Mouse (Mus musculus) CH12.LX (cell line): ENCODE measurements around the gene Zic5. TPM values are rescaled to one million over a fixed set of nuclear protein-coding genes. Genes with fewer than 3 reads are reported as not detected.

Source experiments
- DNase-seq: peaks from one replicate; pipeline ENCODE4 v3.0.0-alpha.2; 2013; ENCODE audit errors: extremely low read depth
- H3K27ac ChIP-seq: 2 replicates; pipeline ENCODE4 v1.5.1; 2012; ENCODE audit warnings: low read depth, mild to moderate bottlenecking, control low read depth, moderate library complexity; ENCODE audit not compliant: insufficient read depth
- H3K27me3 ChIP-seq: replicated peaks from 2 replicates; pipeline ENCODE3; 2012; ENCODE audit warnings: inconsistent platforms
- H3K36me3 ChIP-seq, 2 experiments: replicated peaks in 1 of 2; 2 replicates each; pipeline versions ENCODE3 to v1.6.1; 2012; ENCODE audit warnings: inconsistent platforms in 1 of 2, low read length in 1 of 2, mild to moderate bottlenecking in 1 of 2, mixed read lengths in 1 of 2, moderate library complexity in 1 of 2; ENCODE audit not compliant: control insufficient read depth in 1 of 2, insufficient read depth in 1 of 2
- H3K4me1 ChIP-seq, 2 experiments: 2 replicates each; pipeline ENCODE4 v1.6.1; 2012; ENCODE audit warnings: inconsistent platforms in 1 of 2, moderate library complexity in 1 of 2; ENCODE audit not compliant: insufficient read depth in 2 of 2, control insufficient read depth in 1 of 2
- H3K4me2 ChIP-seq: 2 replicates; pipeline ENCODE4 v1.6.1; 2012; ENCODE audit warnings: low read depth, mild to moderate bottlenecking, control low read depth; ENCODE audit not compliant: poor library complexity, insufficient read depth, severe bottlenecking
- H3K4me3 ChIP-seq, 3 experiments: fragments of 150-350 bp in 1 of 3; sonication (generic) in 1 of 3; replicated peaks in 1 of 3; 2 replicates each; pipeline versions ENCODE3 to v1.5.1; 2011 to 2012; ENCODE audit warnings: low read depth in 2 of 3, low read length in 2 of 3, mild to moderate bottlenecking in 2 of 3, moderate library complexity in 2 of 3, control low read depth in 1 of 3, improper control_type of control experiment in 1 of 3, inconsistent platforms in 1 of 3, mixed read lengths in 1 of 3; ENCODE audit not compliant: poor library complexity in 1 of 3
- H3K79me2 ChIP-seq: replicated peaks from 2 replicates; pipeline ENCODE4 v1.6.1; 2012; ENCODE audit warnings: mild to moderate bottlenecking, moderate library complexity; ENCODE audit not compliant: control insufficient read depth, poor library complexity, insufficient read depth, severe bottlenecking; ENCODE audit errors: extremely low read depth
- H3K9ac ChIP-seq: 2 replicates; pipeline ENCODE4 v1.6.1; 2012; ENCODE audit warnings: low read depth, mild to moderate bottlenecking, control low read depth, moderate library complexity; ENCODE audit not compliant: insufficient read depth
- H3K9me3 ChIP-seq: replicated peaks from 2 replicates; pipeline ENCODE3; 2012; ENCODE audit warnings: low read length, inconsistent platforms, mixed read lengths
- CHD1 ChIP-seq: IDR thresholded peaks from 2 replicates; pipeline ENCODE4 v1.6.1; 2012; ENCODE audit warnings: low read depth, low read length, improper control_type of control experiment, inconsistent platforms
- ETS1 ChIP-seq: conservative IDR thresholded peaks from 2 replicates; pipeline ENCODE4 v1.6.1; 2012; ENCODE audit warnings: low read depth, mild to moderate bottlenecking, inconsistent platforms, low read length, improper control_type of control experiment, moderate library complexity
- IRF4 ChIP-seq: IDR thresholded peaks from 2 replicates; pipeline ENCODE4 v1.6.1; 2014; ENCODE audit warnings: low read depth, mild to moderate bottlenecking, inconsistent platforms, low read length, improper control_type of control experiment
- JUN ChIP-seq: IDR thresholded peaks from 2 replicates; pipeline ENCODE4 v1.6.1; 2011; ENCODE audit warnings: low read depth, mild to moderate bottlenecking, low read length, improper control_type of control experiment, moderate library complexity; ENCODE audit not compliant: insufficient read depth
- JUND ChIP-seq: conservative IDR thresholded peaks from 2 replicates; pipeline ENCODE4 v1.6.1; 2011; ENCODE audit warnings: low read depth, low read length, improper control_type of control experiment
- KAT2A ChIP-seq: IDR thresholded peaks from 2 replicates; pipeline ENCODE4 v1.6.1; 2012; ENCODE audit warnings: low read length, improper control_type of control experiment, inconsistent platforms; ENCODE audit not compliant: insufficient replicate concordance
- MAX ChIP-seq: IDR thresholded peaks from 2 replicates; pipeline ENCODE4 v1.6.1; 2011; ENCODE audit warnings: low read length, improper control_type of control experiment
- MAZ ChIP-seq: IDR thresholded peaks from 2 replicates; pipeline ENCODE4 v1.6.1; 2012; ENCODE audit warnings: low read depth, mild to moderate bottlenecking, inconsistent platforms, low read length, improper control_type of control experiment, moderate library complexity
- MEF2A ChIP-seq: IDR thresholded peaks from 2 replicates; pipeline ENCODE4 v1.6.1; 2014; ENCODE audit warnings: low read depth, mild to moderate bottlenecking, inconsistent platforms, low read length, improper control_type of control experiment, borderline replicate concordance
- MXI1 ChIP-seq: IDR thresholded peaks from 2 replicates; pipeline ENCODE4 v1.6.1; 2011; ENCODE audit warnings: mild to moderate bottlenecking, low read depth, low read length, improper control_type of control experiment
- MYC ChIP-seq: IDR thresholded peaks from 2 replicates; pipeline ENCODE4 v1.6.1; 2011; ENCODE audit warnings: low read depth, mild to moderate bottlenecking, improper control_type of control experiment, low read length
- NELFE ChIP-seq: IDR thresholded peaks from 2 replicates; pipeline ENCODE4 v1.6.1; 2011; ENCODE audit warnings: low read depth, low read length, improper control_type of control experiment
- NRF1 ChIP-seq: IDR thresholded peaks from 2 replicates; pipeline ENCODE4 v1.6.1; 2014; ENCODE audit warnings: low read depth, mild to moderate bottlenecking, inconsistent platforms, low read length, improper control_type of control experiment, moderate library complexity
- PAX5 ChIP-seq: IDR thresholded peaks from 2 replicates; pipeline ENCODE4 v1.6.1; 2012; ENCODE audit warnings: low read length, inconsistent platforms, mixed read lengths
- POLR2A ChIP-seq: IDR thresholded peaks from 2 replicates; pipeline ENCODE4 v1.6.1; 2011; ENCODE audit warnings: low read depth, mild to moderate bottlenecking, improper control_type of control experiment, low read length
- POLR2AphosphoS2 ChIP-seq: IDR thresholded peaks from 2 replicates; pipeline ENCODE4 v1.6.1; 2011; ENCODE audit warnings: low read depth, low read length, improper control_type of control experiment
- RAD21 ChIP-seq: IDR thresholded peaks from 2 replicates; pipeline ENCODE4 v1.6.1; 2011; ENCODE audit warnings: low read depth, mild to moderate bottlenecking, low read length, improper control_type of control experiment, moderate library complexity
- SMC3 ChIP-seq: IDR thresholded peaks from 2 replicates; pipeline ENCODE4 v1.6.1; 2011; ENCODE audit warnings: low read depth, low read length, improper control_type of control experiment
- USF1 ChIP-seq: IDR thresholded peaks from 2 replicates; pipeline ENCODE4 v1.6.1; 2014; ENCODE audit warnings: low read depth, mild to moderate bottlenecking, inconsistent platforms, low read length, improper control_type of control experiment
- ZKSCAN1 ChIP-seq: IDR thresholded peaks from 2 replicates; pipeline ENCODE4 v1.6.1; 2012; ENCODE audit warnings: low read depth, inconsistent platforms, low read length, improper control_type of control experiment, borderline replicate concordance
- dilution Hi-C: fragments of 300-500 bp; cut with MboI; formaldehyde crosslinking; loops from 2 replicates; pipeline ENCODE4 v1.14.3; 2020; ENCODE audit warnings: low sequenced_read_pairs; ENCODE audit not compliant: extremely low pct_unique_long_range_greater_than_20kb, extremely low pct_ligation_motif_present
- in situ Hi-C: fragments of 300-500 bp; cut with MboI; formaldehyde crosslinking; loops from 3 replicates; pipeline ENCODE4 v1.14.3; 2019; ENCODE audit warnings: low sequenced_read_pairs, low pct_ligation_motif_present, low pct_unique_long_range_greater_than_20kb, mixed read lengths
- polyA plus RNA-seq: library from polyadenylated mRNA; unstranded; fragments of >175 nt; gene quantifications from 2 replicates; pipeline ENCODE4 v1.2.1, GENCODE M21; 2012; ENCODE audit warnings: low read depth; ENCODE audit not compliant: insufficient read length
- total RNA-seq, 2 experiments: library from RNA; depleted of rRNA; stranded (reverse); fragments of 300-350 nt in 1 of 2; fragments of >200 nt in 1 of 2; gene quantifications; 2 replicates each; pipeline ENCODE4 v1.2.3; 2012 to 2014

Zic5 gene
- total and polyA plus RNA-seq, 3 experiments = 1.3 to 9.1 (median 1.5) TPM

DNA sequence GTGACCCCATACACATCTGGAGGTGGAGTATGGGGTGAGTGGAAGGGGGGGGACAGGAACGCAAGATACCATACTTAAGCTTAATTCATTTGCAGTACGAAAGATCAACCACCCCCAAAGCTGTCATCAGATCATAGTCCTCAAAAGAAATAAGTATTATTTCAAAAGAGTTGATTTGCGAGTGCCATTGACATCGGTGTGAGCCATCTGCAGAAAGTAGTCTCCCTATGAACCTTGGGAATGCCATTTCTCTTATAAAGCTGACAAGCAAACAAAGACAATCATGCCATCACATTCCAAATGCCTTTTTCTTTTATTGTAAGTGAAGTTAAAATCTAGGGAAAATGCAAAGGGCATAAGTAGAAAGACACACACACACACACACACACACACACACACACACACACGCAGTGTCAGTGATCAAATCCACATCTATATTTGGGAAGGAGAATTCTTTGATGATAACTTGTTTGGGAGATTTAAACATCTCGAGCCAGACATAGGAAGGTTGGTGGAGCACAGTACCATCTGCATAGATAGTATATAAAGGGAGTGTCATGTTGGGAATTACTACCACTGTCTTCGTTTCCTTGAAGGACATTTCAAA, 1.4 kb upstream of the Zic5 start:
- H3K36me3 ChIP-seq = no peaks in the 10 kb centered on the region
- in situ Hi-C loops (no loop called here), dilution Hi-C loops (no loop called here)
- H3K79me2 ChIP-seq = no peaks in the 10 kb centered on the region; the same call in 1 of the 2 replicates
- H3K27me3 ChIP-seq = no peaks in the 10 kb centered on the region
- peaks cover 0 to 3% of the 10 kb centered on the region in 2 experiments; a peak in 1 of 4 replicates for H3K4me1 ChIP-seq
- no peak overlapping the region for H3K4me2 ChIP-seq
- TF ChIP-seq NRF1 (no peak), MAZ (no peak), USF1 (no peak), KAT2A (no peak)
- peaks cover 6% of the 10 kb centered on the region for H3K9me3 ChIP-seq
- H3K4me3 ChIP-seq = no peak overlapping the region
- H3K9ac ChIP-seq = no peak overlapping the region
- DNase-seq = no peak
- no peak overlapping the region for H3K27ac ChIP-seq

DNA sequence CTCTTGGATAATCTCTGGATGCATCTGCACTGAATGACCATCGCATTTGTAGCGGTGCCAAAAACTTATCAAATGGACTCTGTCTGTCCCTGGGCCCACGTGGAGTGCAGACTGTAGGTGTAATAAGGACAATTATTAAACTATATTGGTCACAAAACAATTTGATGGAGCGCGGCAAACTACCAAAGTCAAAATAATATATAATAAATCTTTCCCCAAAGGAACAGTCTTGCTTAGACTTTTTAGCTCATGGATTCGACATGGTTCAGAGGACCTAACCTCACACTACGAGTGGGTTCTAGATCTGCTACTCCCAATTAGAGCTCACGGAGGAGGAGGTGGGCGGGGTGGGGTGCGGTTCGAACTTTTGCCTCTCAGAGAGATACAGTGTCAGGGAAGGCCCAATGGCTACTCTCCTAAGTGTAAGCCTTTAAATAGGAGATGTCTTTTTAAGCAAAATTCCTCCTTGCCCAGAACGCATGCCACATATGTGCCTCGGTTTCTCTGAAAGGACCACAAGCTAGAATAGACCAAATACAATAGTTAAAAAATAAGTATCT, 534 bp upstream of the Zic5 start:
- no peak overlapping the region for H3K27ac ChIP-seq
- peaks cover 0 to 7% of the 10 kb centered on the region in 2 experiments; a peak in 1 of 4 replicates for H3K4me1 ChIP-seq
- in situ Hi-C loops = no loop called here
- H3K9me3 ChIP-seq = peaks cover 6% of the 10 kb centered on the region
- H3K4me2 ChIP-seq = peak overlapping the region; percentile 34
- TF ChIP-seq JUN = no peak
- TF ChIP-seq NELFE = no peak
- TF ChIP-seq MAX = no peak
- no peak for TF ChIP-seq ETS1
- TF ChIP-seq POLR2A = no peak
- TF ChIP-seq NRF1 = no peak
- no peak for TF ChIP-seq SMC3
- TF ChIP-seq MEF2A = no peak
- TF ChIP-seq JUND = no peak
- no peak for TF ChIP-seq POLR2AphosphoS2
- no peak for TF ChIP-seq USF1
- no peak for TF ChIP-seq ZKSCAN1
- TF ChIP-seq CHD1 = no peak
- TF ChIP-seq RAD21 = no peak
- no peak for TF ChIP-seq IRF4
- no peak for TF ChIP-seq MYC
- TF ChIP-seq MXI1 = no peak
- TF ChIP-seq PAX5 = no peak
- no peak for DNase-seq
- peak overlapping the region in 1 of 3 experiments; percentile 68 for H3K4me3 ChIP-seq
- H3K79me2 ChIP-seq = no peaks in the 10 kb centered on the region; the same call in 1 of the 2 replicates
- no peaks in the 10 kb centered on the region for H3K27me3 ChIP-seq
- no peak overlapping the region for H3K9ac ChIP-seq
- H3K36me3 ChIP-seq = no peaks in the 10 kb centered on the region
- dilution Hi-C loops = no loop called here
